Mouse (Mus musculus) testis, adult 2 months (tissue): ENCODE measurements around the gene Mpg. TPM values are rescaled to one million over a fixed set of nuclear protein-coding genes. Genes with fewer than 3 reads are reported as not detected.

Experiments used
- H3K27ac ChIP-seq: fragments of 200-500 bp; 2 replicates; pipeline ENCODE4 v1.5.1; 2012; ENCODE audit warnings: low read depth, low read length; ENCODE audit not compliant: control insufficient read depth, insufficient read depth
- H3K27me3 ChIP-seq: fragments of 200-500 bp; 2 replicates; pipeline ENCODE4 v1.6.1; 2012; ENCODE audit warnings: mild to moderate bottlenecking, low read length, moderate library complexity; ENCODE audit not compliant: control insufficient read depth, insufficient read depth
- H3K36me3 ChIP-seq: fragments of 200-500 bp; 2 replicates; pipeline ENCODE4 v1.6.1; 2012; ENCODE audit warnings: mild to moderate bottlenecking, low read length; ENCODE audit not compliant: control insufficient read depth, insufficient read depth
- H3K4me1 ChIP-seq: fragments of 200-500 bp; 2 replicates; pipeline ENCODE4 v1.6.1; 2012; ENCODE audit warnings: low read length; ENCODE audit not compliant: control insufficient read depth, insufficient read depth
- H3K4me3 ChIP-seq: fragments of 200-500 bp; 2 replicates; pipeline ENCODE4 v1.5.1; 2012; ENCODE audit warnings: low read depth, mild to moderate bottlenecking, low read length, moderate library complexity, mixed read lengths; ENCODE audit not compliant: control insufficient read depth
- CTCF ChIP-seq: fragments of 200-500 bp; IDR thresholded peaks from 2 replicates; pipeline ENCODE4 v1.5.1; 2012; ENCODE audit warnings: low read depth, mild to moderate bottlenecking, inconsistent platforms, low read length, moderate library complexity; ENCODE audit not compliant: control insufficient read depth, insufficient read depth, insufficient replicate concordance
- POLR2A ChIP-seq: fragments of 200-500 bp; IDR thresholded peaks from 2 replicates; pipeline ENCODE4 v1.6.1; 2012; ENCODE audit warnings: low read depth, mild to moderate bottlenecking, inconsistent platforms, low read length, moderate library complexity; ENCODE audit not compliant: control insufficient read depth
- polyA plus RNA-seq: library from polyadenylated mRNA; depleted of rRNA; stranded (reverse); fragments of >200 nt; gene quantifications from 2 replicates; pipeline ENCODE4 v1.2.3, GENCODE M21; 2012; rRNA removed

Mpg gene
- polyA plus RNA-seq, 1 experiment, result 16.3 TPM

- no peak within 1 kb of the TSS for H3K4me3 ChIP-seq
- no peaks in the 10 kb centered on the region for H3K27me3 ChIP-seq
- H3K27ac ChIP-seq, result no peak within 1 kb of the TSS
- H3K4me1 ChIP-seq, result no peaks in the 10 kb centered on the region
- H3K36me3 ChIP-seq, result no peaks in the 10 kb centered on the region
- no peak for TF ChIP-seq CTCF
- no peak for TF ChIP-seq POLR2A
These were observed 50.0 kb downstream of the Mpg start, which contains the start of gene Hba-x for GRCm38 (mm10) chr11:32276347-32276746. Gene Hba-x (plus strand): TSS chr11:32276400.

DNA sequence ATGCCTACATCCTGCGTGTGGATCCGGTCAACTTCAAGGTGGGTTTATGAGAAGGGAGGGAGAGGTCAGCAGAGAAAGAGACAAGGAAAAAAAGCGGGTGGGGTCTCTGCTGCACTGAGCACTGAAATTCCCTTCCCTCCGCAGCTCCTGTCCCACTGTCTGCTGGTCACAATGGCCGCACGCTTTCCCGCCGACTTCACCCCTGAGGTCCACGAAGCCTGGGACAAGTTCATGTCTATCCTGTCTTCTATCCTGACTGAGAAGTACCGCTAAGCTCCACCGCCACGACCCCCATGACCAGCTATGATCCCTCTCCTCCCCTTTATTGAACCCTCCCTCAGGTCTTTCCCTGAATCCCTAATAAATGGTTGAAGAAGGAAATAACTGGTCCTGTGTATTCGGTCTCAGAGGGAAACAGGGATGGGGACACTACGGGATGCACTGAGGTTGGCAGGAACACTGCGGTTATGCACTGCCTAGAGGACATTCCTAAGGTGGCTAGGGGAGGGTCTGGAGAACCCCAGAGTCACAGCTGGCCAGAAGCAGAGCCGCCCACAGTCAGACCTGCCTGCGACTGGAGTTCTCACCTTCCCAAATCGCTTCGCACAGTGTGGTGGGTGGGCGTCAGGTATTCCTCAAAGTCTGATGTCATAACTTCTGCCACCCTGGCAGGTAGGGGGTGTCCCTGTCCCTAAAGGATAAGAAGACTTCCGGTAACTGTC lies 51.6 kb downstream of the Mpg start:
- TF ChIP-seq CTCF, result no peak
- TF ChIP-seq POLR2A, result no peak
- no peaks in the 10 kb centered on the region for H3K27me3 ChIP-seq
- no peaks in the 10 kb centered on the region for H3K4me1 ChIP-seq
- no peak overlapping the region for H3K4me3 ChIP-seq
- no peaks in the 10 kb centered on the region for H3K36me3 ChIP-seq
- H3K27ac ChIP-seq, result no peak overlapping the region

DNA sequence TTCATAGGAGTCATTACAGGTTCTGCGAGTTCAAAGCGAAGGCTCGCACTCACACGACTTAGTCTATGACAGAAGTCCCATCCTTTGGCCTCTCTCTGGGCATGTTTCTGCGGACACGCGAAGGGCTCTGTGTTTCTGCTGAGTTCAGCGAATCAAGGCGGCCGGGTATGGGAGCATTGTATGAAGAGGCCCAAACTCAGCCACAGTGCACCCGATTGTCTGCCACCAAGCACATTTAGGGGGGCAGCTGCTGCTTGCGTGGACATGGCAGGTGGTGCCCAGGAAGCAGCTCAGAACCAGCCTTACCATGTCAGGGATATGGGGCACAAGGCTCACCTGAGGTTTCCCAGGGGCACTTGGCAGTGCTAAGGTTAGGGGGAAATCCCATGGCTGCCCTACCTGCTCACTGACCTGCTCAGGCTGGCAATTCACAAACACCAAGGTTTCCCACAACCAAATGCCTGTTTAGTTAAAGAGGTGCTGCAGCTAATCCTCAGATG lies 52.2 kb downstream of the Mpg start:
- Histone ChIP-seq H3K4me1 (no peaks in the 10 kb centered on the region), H3K27me3 (no peaks in the 10 kb centered on the region), H3K36me3 (no peaks in the 10 kb centered on the region), H3K27ac (no peak overlapping the region), H3K4me3 (no peak overlapping the region)
- TF ChIP-seq CTCF (no peak), POLR2A (no peak)

- no peak overlapping the region for H3K4me3 ChIP-seq
- no peaks in the 10 kb centered on the region for H3K4me1 ChIP-seq
- no peaks in the 10 kb centered on the region for H3K36me3 ChIP-seq
- H3K27me3 ChIP-seq, result no peaks in the 10 kb centered on the region
- TF ChIP-seq CTCF (no peak), POLR2A (no peak)
- no peak overlapping the region for H3K27ac ChIP-seq
These were observed 54.3 kb downstream of the Mpg start for GRCm38 (mm10) chr11:32280646-32281045.

GRCm38 (mm10) chr11:32281416-32282144 lies 55.3 kb downstream of the Mpg start:
- no peaks in the 10 kb centered on the region for H3K36me3 ChIP-seq
- no peak overlapping the region for H3K27ac ChIP-seq
- no peaks in the 10 kb centered on the region for H3K4me1 ChIP-seq
- TF ChIP-seq POLR2A (no peak), CTCF (no peak)
- no peaks in the 10 kb centered on the region for H3K27me3 ChIP-seq
- H3K4me3 ChIP-seq, result no peak overlapping the region

Other genes starting within 250 kb of the Mpg start
- 0.07 and 0.10 TPM in 2 replicates for gene Nsg2, start 226.0 kb upstream of the Mpg start, polyA plus RNA-seq
- 1.6 and 2.1 TPM in 2 replicates for gene Il9r, start 26.2 kb upstream of the Mpg start, polyA plus RNA-seq
- 38.8 and 39.6 TPM in 2 replicates for gene Snrnp25, start 21.1 kb upstream of the Mpg start, polyA plus RNA-seq
- gene Rhbdf1, start 4.2 kb upstream of the Mpg start, polyA plus RNA-seq, result 6.8 and 9.5 TPM in 2 replicates
- 61.4 and 62.8 TPM in 2 replicates for gene Nprl3, start 41.2 kb downstream of the Mpg start, polyA plus RNA-seq
- not detected in 2 replicates for gene Hba-x, start 49.9 kb downstream of the Mpg start, polyA plus RNA-seq
- gene Hba-a1, start 57.0 kb downstream of the Mpg start, polyA plus RNA-seq, result 39.8 and 41.7 TPM in 2 replicates
- gene Hbq1b, start 60.5 kb downstream of the Mpg start, polyA plus RNA-seq, result not detected in 2 replicates
- gene Hba-a2, start 70.0 kb downstream of the Mpg start, polyA plus RNA-seq, result 88.0 and 93.8 TPM in 2 replicates
- not detected in 2 replicates for gene Hbq1a, start 73.6 kb downstream of the Mpg start, polyA plus RNA-seq
- 0.37 and 0.48 TPM in 2 replicates for gene Sh3pxd2b, start 121.3 kb downstream of the Mpg start, polyA plus RNA-seq
- gene Ubtd2, start 228.9 kb downstream of the Mpg start, polyA plus RNA-seq, result 109 and 120 TPM in 2 replicates